Mouse (Mus musculus) liver, postnatal 0 days (tissue): ENCODE data around the gene Cd164.

Source experiments
- CTCF ChIP-seq: sonication (generic); IDR thresholded peaks from 2 replicates; pipeline ENCODE4 v1.5.1; 2016; ENCODE audit warnings: antibody characterized with exemption, low read depth
- EP300 ChIP-seq: IDR thresholded peaks from 2 replicates; pipeline ENCODE4 v1.6.1; 2016; ENCODE audit warnings: antibody characterized with exemption, low read depth, mild to moderate bottlenecking

DNA sequence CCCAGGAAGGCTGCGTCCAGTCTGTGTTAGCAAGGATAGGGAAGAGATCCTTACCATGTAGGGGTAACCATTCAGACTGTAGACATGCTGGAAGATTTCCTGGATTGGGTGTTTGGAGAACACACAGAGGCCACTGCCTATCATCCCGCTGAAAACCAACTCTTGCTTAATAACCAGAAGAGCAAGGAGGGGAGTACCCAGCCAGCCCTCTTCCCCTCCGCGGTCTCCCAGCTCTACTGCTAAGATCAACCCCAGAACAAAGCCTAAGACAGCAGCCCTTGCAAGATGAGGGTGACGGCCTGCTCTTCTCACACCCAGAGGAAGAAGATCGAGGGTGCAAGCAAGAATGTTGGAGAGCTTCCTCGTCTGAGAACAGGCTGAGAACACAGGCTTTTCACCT lies 30.3 kb upstream of the Cd164 start:
- TF ChIP-seq EP300 (no peak), CTCF (no peak)
